In the genomic region with DNA sequence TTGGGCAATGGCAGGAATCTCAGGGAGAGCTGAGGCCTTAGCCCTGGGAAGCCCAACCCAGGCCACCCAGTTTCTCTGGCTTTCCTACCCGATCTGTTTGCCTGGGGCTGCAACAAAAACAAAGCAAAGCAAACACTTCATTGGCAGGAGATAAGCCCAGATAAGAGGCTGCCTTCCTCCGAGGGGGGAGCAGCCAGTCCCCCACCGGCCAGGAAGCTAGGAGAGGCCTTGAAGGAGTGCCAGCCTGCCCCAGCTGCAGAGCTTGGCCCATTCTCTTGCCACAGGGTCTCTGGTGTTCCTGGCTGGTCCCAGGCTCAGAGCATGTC, we compare ENCODE assay signal across 8 mouse cellular contexts. TPM values are rescaled to one million over a fixed set of nuclear protein-coding genes. Genes with fewer than 3 reads are reported as not detected.
DNase-seq lines count a peak whose midpoint lies in the region; ATAC-seq and TF ChIP-seq lines count a peak whose summit lies in the region.

No protein-coding gene starts in this region.

- H3K9me3 ChIP-seq in heart, embryonic 11.5 days (replicated peaks; ENCODE audit: control insufficient read depth, low read length) = no peaks in the 10 kb centered on the region
- no peaks in the 10 kb centered on the region for H3K9me3 ChIP-seq in lung, embryonic 16.5 days (ENCODE audit: control insufficient read depth, low read length)

- H3K9ac ChIP-seq in heart, embryonic 11.5 days (ENCODE audit: low read depth, low read length) = peak overlapping the region; percentile 83
- peak overlapping the region; percentile 84 for H3K9ac ChIP-seq in lung, embryonic 16.5 days (ENCODE audit: low read length)

- H3K79me3 ChIP-seq in C2C12 (ENCODE audit: low read depth) = no peaks in the 10 kb centered on the region

- no peak for TF ChIP-seq CTCF in C2C12 (IDR thresholded peaks at IDR 0.05; ENCODE audit: control insufficient read depth, insufficient read depth, insufficient read length)

- no peaks in the 10 kb centered on the region for H3K79me2 ChIP-seq in C2C12 (ENCODE audit: control insufficient read depth, insufficient read depth)

- peak; percentile 83 for DNase-seq in adrenal gland, postnatal 10 days
- peak; percentile 74 for DNase-seq in kidney, adult 9 months
- peak; percentile 72 for DNase-seq in testis, postnatal 14 days (ENCODE audit: low spot score)
- no peak for DNase-seq in layer of hippocampus, adult 9-10 months (ENCODE audit: low spot score)
- DNase-seq in layer of hippocampus, adult 11-12 months (ENCODE audit: low spot score) = no peak

- H3K27ac ChIP-seq in heart, embryonic 11.5 days (ENCODE audit: low read depth, low read length) = peak overlapping the region; percentile 96
- peak overlapping the region; percentile 99 for H3K27ac ChIP-seq in lung, embryonic 16.5 days (ENCODE audit: low read length)

- H3K36me3 ChIP-seq in C2C12 (ENCODE audit: control insufficient read depth, insufficient read depth) = peaks cover 35% of the 10 kb centered on the region
- H3K36me3 ChIP-seq in heart, embryonic 11.5 days (ENCODE audit: control insufficient read depth, insufficient read depth, low read length) = peaks cover 11% of the 10 kb centered on the region
- peaks cover 21% of the 10 kb centered on the region for H3K36me3 ChIP-seq in lung, embryonic 16.5 days (ENCODE audit: control insufficient read depth, insufficient read depth, low read length)

- peaks cover 32% of the 10 kb centered on the region for H3K4me1 ChIP-seq in heart, embryonic 11.5 days (ENCODE audit: control insufficient read depth, insufficient read depth, low read length)
- peaks cover 21% of the 10 kb centered on the region for H3K4me1 ChIP-seq in lung, embryonic 16.5 days (replicated peaks; ENCODE audit: control insufficient read depth, insufficient read depth, low read length)

- H3K4me3 ChIP-seq in C2C12 (ENCODE audit: insufficient read depth, poor library complexity, severe bottlenecking) = peak overlapping the region; percentile 46
- H3K4me3 ChIP-seq in heart, embryonic 11.5 days (ENCODE audit: low read depth, low read length) = peak overlapping the region; percentile 70
- H3K4me3 ChIP-seq in lung, embryonic 16.5 days (ENCODE audit: low read length) = peak overlapping the region; percentile 68

- peak overlapping the region; percentile 94 for H3K4me2 ChIP-seq in heart, embryonic 11.5 days
- H3K4me2 ChIP-seq in lung, embryonic 16.5 days (ENCODE audit: low read depth, low read length) = peak overlapping the region; percentile 88

- no peak for ATAC-seq in heart, embryonic 11.5 days (replicated peaks; ENCODE audit: insufficient number of reproducible peaks, low FRiP score, low TSS enrichment)
- peak; percentile 13 for ATAC-seq in lung, embryonic 16.5 days (ENCODE audit: low read depth)

- WGBS in heart, embryonic 11.5 days (ENCODE audit: insufficient replicate concordance) = 2% methylated on average over 3 of the region's 3 CpGs
- 1% methylated on average over 3 of the region's 3 CpGs for WGBS in lung, embryonic 16.5 days

- H3ac ChIP-seq in C2C12 (ENCODE audit: control insufficient read depth, insufficient read length, low read depth) = peak overlapping the region; percentile 52

- no peaks in the 10 kb centered on the region for H3K27me3 ChIP-seq in C2C12 (ENCODE audit: control insufficient read depth, insufficient read depth, insufficient read length)
- H3K27me3 ChIP-seq in heart, embryonic 11.5 days (ENCODE audit: control insufficient read depth, insufficient read depth, low read length) = no peaks in the 10 kb centered on the region
- no peaks in the 10 kb centered on the region for H3K27me3 ChIP-seq in lung, embryonic 16.5 days (ENCODE audit: control insufficient read depth, insufficient read depth, low read depth, low read length)

TF ChIP-seq in C2C12, 6 proteins besides CTCF, POLR2A, EP300 and RAD21:
- TF ChIP-seq FOSL1 (IDR thresholded peaks at IDR 0.05; ENCODE audit: insufficient read depth, low read length, poor library complexity, severe bottlenecking) (no peak), MYOG (IDR thresholded peaks at IDR 0.05; ENCODE audit: control insufficient read depth, extremely low read depth, insufficient read length) (no peak), USF1 (IDR thresholded peaks at IDR 0.05; ENCODE audit: low read depth) (no peak), MYOD1 (IDR thresholded peaks at IDR 0.05; ENCODE audit: control insufficient read depth, insufficient read length, low read depth) (no peak), MAX (IDR thresholded peaks at IDR 0.05) (no peak), CEBPB (IDR thresholded peaks at IDR 0.05; ENCODE audit: low read depth) (no peak)

RNA-seq across cellular contexts. Expression of gene Gpr137, which starts 10.4 kb away (rescaled TPM):
- polyA plus RNA-seq in C2C12 (2012; fragmentation: generic; extraction: Trizol) = 31.2 TPM
- 10 to 100 TPM; 33.8 to 42.3 TPM for total RNA-seq in adrenal gland, postnatal 10 days (2021)
- polyA plus RNA-seq in heart, embryonic 11.5 days (2014; fragmentation: Nextera tagmentation; extraction: Ambion mirVana) = 22.4 and 23.7 TPM in 2 replicates
- polyA plus RNA-seq in lung, embryonic 16.5 days (2015; fragmentation: Nextera tagmentation; extraction: Ambion mirVana) = 25.2 TPM in 2 replicates

RNA-seq across cellular contexts. Expression of gene Bad, which starts 11.0 kb away (rescaled TPM):
- polyA plus RNA-seq in C2C12 (2012; fragmentation: generic; extraction: Trizol) = 84.0 TPM
- 10 to 100 TPM; 42.0 to 51.8 TPM for total RNA-seq in adrenal gland, postnatal 10 days (2021)
- 54.9 and 55.7 TPM in 2 replicates for polyA plus RNA-seq in heart, embryonic 11.5 days (2014; fragmentation: Nextera tagmentation; extraction: Ambion mirVana)
- 82.5 and 90.7 TPM in 2 replicates for polyA plus RNA-seq in lung, embryonic 16.5 days (2015; fragmentation: Nextera tagmentation; extraction: Ambion mirVana)

RNA-seq across cellular contexts. Expression of gene Kcnk4, which starts 18.4 kb away (rescaled TPM):
- 0.26 TPM for polyA plus RNA-seq in C2C12 (2012; fragmentation: generic; extraction: Trizol)
- total RNA-seq in adrenal gland, postnatal 10 days (2021) = under 1 TPM; 0.30 to 0.73 TPM
- polyA plus RNA-seq in heart, embryonic 11.5 days (2014; fragmentation: Nextera tagmentation; extraction: Ambion mirVana) = 0.17 and 0.46 TPM in 2 replicates
- polyA plus RNA-seq in lung, embryonic 16.5 days (2015; fragmentation: Nextera tagmentation; extraction: Ambion mirVana) = 0.21 and 0.96 TPM in 2 replicates

RNA-seq across cellular contexts. Expression of gene Ppp1r14b, which starts 22.1 kb away (rescaled TPM):
- 1,811 TPM for polyA plus RNA-seq in C2C12 (2012; fragmentation: generic; extraction: Trizol)
- total RNA-seq in adrenal gland, postnatal 10 days (2021) = 100 to 1,000 TPM; 289 to 333 TPM
- 162 and 177 TPM in 2 replicates for polyA plus RNA-seq in heart, embryonic 11.5 days (2014; fragmentation: Nextera tagmentation; extraction: Ambion mirVana)
- 41.4 and 44.8 TPM in 2 replicates for polyA plus RNA-seq in lung, embryonic 16.5 days (2015; fragmentation: Nextera tagmentation; extraction: Ambion mirVana)

RNA-seq across cellular contexts. Expression of gene Plcb3, which starts 23.6 kb away (rescaled TPM):
- polyA plus RNA-seq in C2C12 (2012; fragmentation: generic; extraction: Trizol) = 51.7 TPM
- total RNA-seq in adrenal gland, postnatal 10 days (2021) = 10 to 100 TPM; 45.7 to 63.5 TPM
- polyA plus RNA-seq in heart, embryonic 11.5 days (2014; fragmentation: Nextera tagmentation; extraction: Ambion mirVana) = 17.2 and 20.1 TPM in 2 replicates
- polyA plus RNA-seq in lung, embryonic 16.5 days (2015; fragmentation: Nextera tagmentation; extraction: Ambion mirVana) = 49.1 and 49.8 TPM in 2 replicates

Comparison
In these comparisons a context has a peak if more than half of its experiments do, and no peak if none do; other contexts are left out.
1. DNase-seq: peak in adrenal gland, postnatal 10 days (single experiment), kidney, adult 9 months (single experiment) and testis, postnatal 14 days (single experiment); none in layer of hippocampus, adult 9-10 months (single experiment) and layer of hippocampus, adult 11-12 months (single experiment).
2. Peak in every context shown above with its lines, with median percentiles within 50 percentile points of each other: H3K4me3 ChIP-seq.